Mouse (Mus musculus): Measurements from ENCODE around the gene Pex6. TPM values are rescaled to one million over a fixed set of nuclear protein-coding genes. Genes with fewer than 3 reads are reported as not detected.

Pex6 gene
- polyA plus RNA-seq, 1 experiment from 2014 or later = 18.1 TPM

DNA sequence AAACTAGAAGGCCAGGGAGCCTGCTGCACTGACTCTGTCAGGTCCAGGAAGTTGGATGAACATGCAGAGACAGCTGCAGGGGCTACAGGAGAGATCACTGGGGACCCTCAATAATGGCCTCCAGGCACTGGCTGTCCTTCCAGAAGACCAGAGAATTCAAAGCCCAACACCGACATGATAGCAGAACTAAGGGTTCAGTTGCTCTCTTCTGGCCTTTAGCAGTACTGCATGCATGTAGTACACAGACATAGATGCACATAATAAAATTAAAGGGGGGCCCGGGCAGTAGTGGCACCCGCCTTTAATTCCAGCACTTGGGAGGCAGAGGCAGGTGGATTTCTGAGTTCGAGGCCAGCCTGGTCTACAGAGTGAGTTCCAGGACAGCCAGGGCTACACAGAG is 59.8 kb downstream of the Pex6 start:
- peaks cover 4% of the 10 kb centered on the region for H3K36me3 ChIP-seq (ENCODE audit: control insufficient read depth, insufficient read depth, low read length)
- no peak overlapping the region for H3K9ac ChIP-seq (ENCODE audit: low read length)
- no peaks in the 10 kb centered on the region for H3K27me3 ChIP-seq (ENCODE audit: control insufficient read depth, insufficient read depth, low read length)
- no peak overlapping the region for H3K27ac ChIP-seq (replicated peaks; ENCODE audit: low read depth, low read length)
- ATAC-seq (ENCODE audit: insufficient number of reproducible peaks, low FRiP score, low TSS enrichment, low read depth) = no peak
- no peaks in the 10 kb centered on the region for H3K9me3 ChIP-seq (ENCODE audit: control insufficient read depth, low read length)
- no peak overlapping the region for H3K4me3 ChIP-seq (ENCODE audit: low read depth, low read length)
- WGBS = 77% methylated on average over 4 of the region's 4 CpGs
- peaks cover 11% of the 10 kb centered on the region; the same call in 1 of the 2 replicates for H3K4me1 ChIP-seq (ENCODE audit: control insufficient read depth, insufficient read depth, low read length)
- H3K4me2 ChIP-seq (ENCODE audit: low read depth, severe bottlenecking) = no peak overlapping the region
- DNase-seq (ENCODE audit: low spot score) = no peak

DNA sequence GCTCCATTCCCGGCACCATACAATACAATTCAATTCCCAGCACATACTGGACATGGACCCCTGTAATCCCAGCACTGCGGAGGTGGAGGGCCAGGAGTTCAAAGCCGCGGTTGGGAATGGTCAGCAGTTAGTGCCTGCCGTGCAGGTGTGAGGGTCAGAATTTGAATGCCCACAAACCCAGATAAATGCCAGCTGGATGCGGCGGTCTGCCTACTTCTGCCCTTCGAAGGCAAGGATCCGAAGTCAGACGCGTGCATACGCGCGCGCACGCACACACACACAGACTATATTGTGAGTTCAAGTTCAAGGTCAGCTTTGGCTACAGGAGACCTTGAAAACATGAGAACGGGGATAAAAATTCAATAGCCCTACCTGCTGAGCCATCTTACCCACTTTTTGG is 60.4 kb downstream of the Pex6 start:
- peak overlapping the region; percentile 85 for H3K4me3 ChIP-seq (ENCODE audit: low read depth, low read length)
- H3K9ac ChIP-seq (ENCODE audit: low read length) = no peak overlapping the region
- peaks cover 8% of the 10 kb centered on the region for H3K36me3 ChIP-seq (ENCODE audit: control insufficient read depth, insufficient read depth, low read length)
- ATAC-seq (ENCODE audit: insufficient number of reproducible peaks, low FRiP score, low TSS enrichment, low read depth) (no peak), DNase-seq (ENCODE audit: low spot score) (no peak)
- peak overlapping the region; percentile 88 for H3K4me2 ChIP-seq (ENCODE audit: low read depth, severe bottlenecking)
- H3K9me3 ChIP-seq (ENCODE audit: control insufficient read depth, low read length) = no peaks in the 10 kb centered on the region
- no peak overlapping the region for H3K27ac ChIP-seq (replicated peaks; ENCODE audit: low read depth, low read length)
- H3K27me3 ChIP-seq (ENCODE audit: control insufficient read depth, insufficient read depth, low read length) = no peaks in the 10 kb centered on the region
- H3K4me1 ChIP-seq (ENCODE audit: control insufficient read depth, insufficient read depth, low read length) = peaks cover 11% of the 10 kb centered on the region; the same call in 1 of the 2 replicates
- 64% methylated on average over 17 of the region's 17 CpGs for WGBS

DNA sequence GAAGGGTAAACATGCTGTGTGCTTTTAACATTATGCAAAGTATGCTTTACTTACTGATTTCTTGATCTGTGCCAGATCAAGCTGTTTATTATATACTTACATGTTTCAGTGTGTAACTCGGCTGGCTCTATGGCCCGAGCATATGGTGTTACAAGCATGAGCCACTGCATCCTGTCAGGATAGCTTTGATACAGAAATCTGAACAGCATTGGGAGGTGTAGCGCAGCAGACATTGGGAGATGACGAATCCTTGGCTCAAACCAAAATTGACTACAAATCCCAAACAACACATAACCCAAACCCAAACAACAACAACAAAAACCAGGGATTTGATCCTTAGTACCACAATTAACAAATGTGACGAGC is 60.8 kb downstream of the Pex6 start:
- Histone ChIP-seq H3K27me3 (ENCODE audit: control insufficient read depth, insufficient read depth, low read length) (no peaks in the 10 kb centered on the region), H3K4me3 (ENCODE audit: low read depth, low read length) (peak overlapping the region; percentile 85), H3K36me3 (ENCODE audit: control insufficient read depth, insufficient read depth, low read length) (peaks cover 8% of the 10 kb centered on the region), H3K4me2 (ENCODE audit: low read depth, severe bottlenecking) (peak overlapping the region; percentile 88), H3K4me1 (ENCODE audit: control insufficient read depth, insufficient read depth, low read length) (peaks cover 11% of the 10 kb centered on the region; the same call in 1 of the 2 replicates), H3K9ac (ENCODE audit: low read length) (peak overlapping the region; percentile 41; the same call in 1 of the 2 replicates), H3K9me3 (ENCODE audit: control insufficient read depth, low read length) (no peaks in the 10 kb centered on the region), H3K27ac (replicated peaks; ENCODE audit: low read depth, low read length) (no peak overlapping the region)
- no peak for ATAC-seq (ENCODE audit: insufficient number of reproducible peaks, low FRiP score, low TSS enrichment, low read depth)
- WGBS = 12% methylated on average over 5 of the region's 5 CpGs
- DNase-seq (ENCODE audit: low spot score) = no peak

- peaks cover 12% of the 10 kb centered on the region for H3K36me3 ChIP-seq (ENCODE audit: control insufficient read depth, insufficient read depth, low read length)
- H3K4me3 ChIP-seq (ENCODE audit: low read depth, low read length) = peak within 1 kb of the TSS; percentile 85
- peak within 1 kb of the TSS; percentile 70 for H3K27ac ChIP-seq (replicated peaks; ENCODE audit: low read depth, low read length)
- H3K27me3 ChIP-seq (ENCODE audit: control insufficient read depth, insufficient read depth, low read length) = no peaks in the 10 kb centered on the region
- peak within 1 kb of the TSS; percentile 79 for H3K9ac ChIP-seq (ENCODE audit: low read length)
- H3K9me3 ChIP-seq (ENCODE audit: control insufficient read depth, low read length) = no peaks in the 10 kb centered on the region
- peaks cover 11% of the 10 kb centered on the region; the same call in 1 of the 2 replicates for H3K4me1 ChIP-seq (ENCODE audit: control insufficient read depth, insufficient read depth, low read length)
- peak within 1 kb of the TSS; percentile 88 for H3K4me2 ChIP-seq (ENCODE audit: low read depth, severe bottlenecking)
- WGBS = under 1% methylated on average over 50 of the region's 50 CpGs
- peak; percentile 77 for ATAC-seq (ENCODE audit: insufficient number of reproducible peaks, low FRiP score, low TSS enrichment, low read depth)
- DNase-seq (ENCODE audit: low spot score) = peak; percentile 85
These were observed 61.4 kb downstream of the Pex6 start, which contains the start of gene 2310039H08Rik for GRCm38 (mm10) chr17:46772404-46773277. Gene 2310039H08Rik (plus strand): TSS chr17:46772635.

GRCm38 (mm10) chr17:46773278-46774130 is 62.2 kb downstream of the Pex6 start:
- ATAC-seq (ENCODE audit: insufficient number of reproducible peaks, low FRiP score, low TSS enrichment, low read depth) (no peak), DNase-seq (ENCODE audit: low spot score) (peak; percentile 39)
- peak overlapping the region; percentile 85 for H3K4me3 ChIP-seq (ENCODE audit: low read depth, low read length)
- no peaks in the 10 kb centered on the region for H3K27me3 ChIP-seq (ENCODE audit: control insufficient read depth, insufficient read depth, low read length)
- H3K36me3 ChIP-seq (ENCODE audit: control insufficient read depth, insufficient read depth, low read length) = peaks cover 19% of the 10 kb centered on the region
- no peaks in the 10 kb centered on the region for H3K9me3 ChIP-seq (ENCODE audit: control insufficient read depth, low read length)
- H3K27ac ChIP-seq (replicated peaks; ENCODE audit: low read depth, low read length) = no peak overlapping the region
- peak overlapping the region; percentile 88 for H3K4me2 ChIP-seq (ENCODE audit: low read depth, severe bottlenecking)
- 11% methylated on average over 19 of the region's 20 CpGs for WGBS
- H3K4me1 ChIP-seq (ENCODE audit: control insufficient read depth, insufficient read depth, low read length) = 0 out of 2 replicates have a peak, but pooled peaks cover 6% of the 10 kb centered on the region
- peak overlapping the region; percentile 79 for H3K9ac ChIP-seq (ENCODE audit: low read length)

GRCm38 (mm10) chr17:46774131-46774472 is 62.8 kb downstream of the Pex6 start:
- Histone ChIP-seq H3K27me3 (ENCODE audit: control insufficient read depth, insufficient read depth, low read length) (no peaks in the 10 kb centered on the region), H3K27ac (replicated peaks; ENCODE audit: low read depth, low read length) (no peak overlapping the region), H3K36me3 (ENCODE audit: control insufficient read depth, insufficient read depth, low read length) (peaks cover 25% of the 10 kb centered on the region), H3K4me1 (ENCODE audit: control insufficient read depth, insufficient read depth, low read length) (0 out of 2 replicates have a peak, but pooled peaks cover 6% of the 10 kb centered on the region), H3K9me3 (ENCODE audit: control insufficient read depth, low read length) (no peaks in the 10 kb centered on the region), H3K4me3 (ENCODE audit: low read depth, low read length) (no peak overlapping the region), H3K9ac (ENCODE audit: low read length) (no peak overlapping the region), H3K4me2 (ENCODE audit: low read depth, severe bottlenecking) (no peak overlapping the region)
- DNase-seq (ENCODE audit: low spot score) = no peak
- no peak for ATAC-seq (ENCODE audit: insufficient number of reproducible peaks, low FRiP score, low TSS enrichment, low read depth)
- WGBS = 48% methylated on average over 2 of the region's 2 CpGs

DNA sequence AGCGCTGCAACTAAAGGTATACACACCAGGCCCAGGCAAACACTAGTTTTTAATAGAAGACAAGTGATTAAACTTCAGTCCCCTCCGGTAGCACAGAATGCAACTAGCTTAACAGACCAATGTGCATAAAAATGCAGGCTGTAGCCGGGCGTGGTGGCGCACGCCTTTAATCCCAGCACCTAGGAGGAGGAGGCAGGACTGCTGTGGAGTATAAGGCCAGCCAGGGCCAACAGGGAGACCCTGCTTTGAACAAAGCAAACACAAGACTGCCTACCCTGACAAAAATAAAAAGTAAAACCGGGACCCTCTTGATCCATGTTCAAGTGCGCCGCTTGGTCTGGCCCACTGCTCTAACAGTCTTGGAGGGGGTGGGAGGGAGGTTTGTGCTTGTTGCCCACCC is 63.8 kb downstream of the Pex6 start:
- H3K27me3 ChIP-seq (ENCODE audit: control insufficient read depth, insufficient read depth, low read length) = no peaks in the 10 kb centered on the region
- WGBS = 95% methylated on average over 9 of the region's 9 CpGs
- no peak overlapping the region for H3K4me2 ChIP-seq (ENCODE audit: low read depth, severe bottlenecking)
- H3K27ac ChIP-seq (replicated peaks; ENCODE audit: low read depth, low read length) = no peak overlapping the region
- no peak overlapping the region for H3K9ac ChIP-seq (ENCODE audit: low read length)
- ATAC-seq (ENCODE audit: insufficient number of reproducible peaks, low FRiP score, low TSS enrichment, low read depth) (no peak), DNase-seq (ENCODE audit: low spot score) (no peak)
- H3K4me1 ChIP-seq (ENCODE audit: control insufficient read depth, insufficient read depth, low read length) = 0 out of 2 replicates have a peak, but pooled peaks cover 6% of the 10 kb centered on the region
- no peak overlapping the region for H3K4me3 ChIP-seq (ENCODE audit: low read depth, low read length)
- H3K9me3 ChIP-seq (ENCODE audit: control insufficient read depth, low read length) = no peaks in the 10 kb centered on the region
- peaks cover 33% of the 10 kb centered on the region for H3K36me3 ChIP-seq (ENCODE audit: control insufficient read depth, insufficient read depth, low read length)
